Mouse (Mus musculus) MEL (cell line): ENCODE results near the gene Atrip. TPM values are rescaled to one million over a fixed set of nuclear protein-coding genes. Genes with fewer than 3 reads are reported as not detected.

Source experiments
- DNase-seq: peaks from one replicate; pipeline ENCODE4 v3.0.0; 2011; ENCODE audit warnings: low read depth, low spot score
- H3K27ac ChIP-seq: 2 replicates; pipeline ENCODE4 v1.5.1; 2012; ENCODE audit warnings: low read depth, mild to moderate bottlenecking, control low read depth, low read length, moderate library complexity; ENCODE audit not compliant: control insufficient read depth
- H3K27me3 ChIP-seq, 2 experiments: fragments of 150-350 bp in 1 of 2; sonication (generic) in 1 of 2; 2 replicates each; pipeline ENCODE4 v1.6.1; 2012; ENCODE audit warnings: low read length in 2 of 2, mild to moderate bottlenecking in 2 of 2, improper control_type of control experiment in 1 of 2, moderate library complexity in 1 of 2; ENCODE audit not compliant: insufficient read depth in 2 of 2, control insufficient read depth in 1 of 2
- H3K36me3 ChIP-seq, 2 experiments: 2 replicates each; pipeline ENCODE4 v1.6.1; 2012 to 2014; ENCODE audit warnings: low read length in 2 of 2, improper control_type of control experiment in 1 of 2, inconsistent platforms in 1 of 2, mild to moderate bottlenecking in 1 of 2; ENCODE audit not compliant: insufficient read depth in 2 of 2, control insufficient read depth in 1 of 2
- H3K4me1 ChIP-seq, 2 experiments: fragments of 150-350 bp in 1 of 2; sonication (generic) in 1 of 2; 2 replicates each; pipeline ENCODE4 v1.6.1; 2012; ENCODE audit warnings: low read length in 2 of 2, improper control_type of control experiment in 1 of 2, mild to moderate bottlenecking in 1 of 2; ENCODE audit not compliant: insufficient read depth in 2 of 2, control insufficient read depth in 1 of 2
- H3K4me3 ChIP-seq, 2 experiments: fragments of 150-350 bp in 1 of 2; sonication (generic) in 1 of 2; 2 replicates each; pipeline ENCODE4 v1.5.1; 2012; ENCODE audit warnings: low read depth in 2 of 2, low read length in 2 of 2, mild to moderate bottlenecking in 2 of 2, moderate library complexity in 2 of 2, control low read depth in 1 of 2, improper control_type of control experiment in 1 of 2; ENCODE audit not compliant: control insufficient read depth in 1 of 2, insufficient read depth in 1 of 2
- H3K79me2 ChIP-seq: 2 replicates; pipeline ENCODE4 v1.6.1; 2012; ENCODE audit warnings: mild to moderate bottlenecking, low read length, moderate library complexity; ENCODE audit not compliant: control insufficient read depth, poor library complexity, insufficient read depth
- H3K9ac ChIP-seq: 2 replicates; pipeline ENCODE4 v1.6.1; 2012; ENCODE audit warnings: low read depth, mild to moderate bottlenecking, control low read depth, low read length, moderate library complexity; ENCODE audit not compliant: control insufficient read depth, poor library complexity, severe bottlenecking
- H3K9me3 ChIP-seq: fragments of 150-350 bp; sonication (generic); replicated peaks from 2 replicates; pipeline ENCODE4 v1.6.1; 2012; ENCODE audit warnings: mild to moderate bottlenecking, low read length, improper control_type of control experiment, moderate library complexity; ENCODE audit not compliant: insufficient read depth
- BHLHE40 ChIP-seq: IDR thresholded peaks from 2 replicates; pipeline ENCODE4 v1.6.1; 2012; ENCODE audit warnings: low read depth, mild to moderate bottlenecking, inconsistent platforms, low read length, improper control_type of control experiment, borderline replicate concordance
- CHD1 ChIP-seq: IDR thresholded peaks from 2 replicates; pipeline ENCODE4 v1.6.1; 2012; ENCODE audit warnings: low read depth, mild to moderate bottlenecking, inconsistent platforms, low read length, improper control_type of control experiment
- CTCF ChIP-seq, 3 experiments: IDR thresholded peaks in 2 of 3; conservative IDR thresholded peaks in 1 of 3; 2 replicates each; pipeline ENCODE4 v1.5.1; 2011 to 2012; ENCODE audit warnings: low read length in 3 of 3, low read depth in 2 of 3, mild to moderate bottlenecking in 2 of 3, improper control_type of control experiment in 1 of 3, inconsistent platforms in 1 of 3, mixed read lengths in 1 of 3, moderate library complexity in 1 of 3; ENCODE audit not compliant: control insufficient read depth in 1 of 3, insufficient read depth in 1 of 3, poor library complexity in 1 of 3, severe bottlenecking in 1 of 3
- ELF1 ChIP-seq: IDR thresholded peaks from 2 replicates; pipeline ENCODE4 v1.6.1; 2014; ENCODE audit warnings: low read depth, mild to moderate bottlenecking, inconsistent platforms, low read length, improper control_type of control experiment, moderate library complexity
- EP300 ChIP-seq, 2 experiments: IDR thresholded peaks; 2 replicates each; pipeline ENCODE4 v1.6.1; 2011; ENCODE audit warnings: improper control_type of control experiment in 2 of 2, low read length in 2 of 2, low read depth in 1 of 2, mild to moderate bottlenecking in 1 of 2
- ETS1 ChIP-seq: IDR thresholded peaks from 2 replicates; pipeline ENCODE4 v1.6.1; 2012; ENCODE audit warnings: low read depth, mild to moderate bottlenecking, inconsistent platforms, low read length, improper control_type of control experiment, moderate library complexity
- GABPA ChIP-seq: IDR thresholded peaks from 2 replicates; pipeline ENCODE4 v1.6.1; 2012; ENCODE audit warnings: low read depth, mild to moderate bottlenecking, inconsistent platforms, low read length, improper control_type of control experiment, moderate library complexity
- JUND ChIP-seq: IDR thresholded peaks from 2 replicates; pipeline ENCODE4 v1.6.1; 2011; ENCODE audit warnings: low read depth, mild to moderate bottlenecking, improper control_type of control experiment, low read length
- MAFK ChIP-seq: IDR thresholded peaks from 2 replicates; pipeline ENCODE4 v1.6.1; 2011; ENCODE audit warnings: low read depth, mild to moderate bottlenecking, low read length, improper control_type of control experiment, borderline replicate concordance
- MAX ChIP-seq: IDR thresholded peaks from 2 replicates; pipeline ENCODE4 v1.6.1; 2011; ENCODE audit warnings: low read length, improper control_type of control experiment
- MAZ ChIP-seq: IDR thresholded peaks from 2 replicates; pipeline ENCODE4 v1.6.1; 2012; ENCODE audit warnings: low read depth, mild to moderate bottlenecking, inconsistent platforms, low read length, improper control_type of control experiment
- MEF2A ChIP-seq: IDR thresholded peaks from 2 replicates; pipeline ENCODE4 v1.6.1; 2014; ENCODE audit warnings: low read depth, mild to moderate bottlenecking, inconsistent platforms, low read length, improper control_type of control experiment; ENCODE audit not compliant: poor library complexity, insufficient replicate concordance, severe bottlenecking; ENCODE audit errors: extremely low read depth
- MXI1 ChIP-seq: IDR thresholded peaks from 2 replicates; pipeline ENCODE4 v1.6.1; 2011; ENCODE audit warnings: mild to moderate bottlenecking, low read depth, low read length, improper control_type of control experiment
- MYB ChIP-seq: IDR thresholded peaks from 2 replicates; pipeline ENCODE4 v1.6.1; 2011; ENCODE audit warnings: mild to moderate bottlenecking, low read depth, low read length, improper control_type of control experiment
- NELFE ChIP-seq: IDR thresholded peaks from 2 replicates; pipeline ENCODE4 v1.6.1; 2011; ENCODE audit warnings: low read depth, low read length, improper control_type of control experiment
- NRF1 ChIP-seq: IDR thresholded peaks from 2 replicates; pipeline ENCODE4 v1.6.1; 2014; ENCODE audit warnings: low read depth, mild to moderate bottlenecking, inconsistent platforms, low read length, improper control_type of control experiment, moderate library complexity; ENCODE audit not compliant: poor library complexity, insufficient read depth, severe bottlenecking
- POLR2AphosphoS2 ChIP-seq: IDR thresholded peaks from 2 replicates; pipeline ENCODE4 v1.6.1; 2011; ENCODE audit warnings: low read length, improper control_type of control experiment
- POLR2AphosphoS5 ChIP-seq: IDR thresholded peaks from 2 replicates; pipeline ENCODE4 v1.6.1; 2012; ENCODE audit warnings: low read depth, borderline replicate concordance, mild to moderate bottlenecking, inconsistent platforms, low read length, moderate library complexity, mixed read lengths
- RCOR1 ChIP-seq: IDR thresholded peaks from 2 replicates; pipeline ENCODE4 v1.6.1; 2012; ENCODE audit warnings: low read depth, mild to moderate bottlenecking, inconsistent platforms, low read length, improper control_type of control experiment
- SMC3 ChIP-seq: IDR thresholded peaks from 2 replicates; pipeline ENCODE4 v1.6.1; 2011; ENCODE audit warnings: low read depth, low read length, improper control_type of control experiment
- TAL1 ChIP-seq: IDR thresholded peaks from 2 replicates; pipeline ENCODE4 v1.6.1; 2012; ENCODE audit warnings: mild to moderate bottlenecking, inconsistent platforms, low read length, moderate library complexity, mixed read lengths
- TCF12 ChIP-seq: IDR thresholded peaks from 2 replicates; pipeline ENCODE4 v1.6.1; 2014; ENCODE audit warnings: low read depth, mild to moderate bottlenecking, inconsistent platforms, low read length, improper control_type of control experiment, moderate library complexity
- USF2 ChIP-seq, 2 experiments: IDR thresholded peaks; 2 replicates each; pipeline ENCODE4 v1.6.1; 2011 to 2012; ENCODE audit warnings: improper control_type of control experiment in 2 of 2, low read length in 2 of 2, borderline replicate concordance in 1 of 2, inconsistent platforms in 1 of 2, low read depth in 1 of 2, mild to moderate bottlenecking in 1 of 2; ENCODE audit not compliant: insufficient read depth in 1 of 2
- ZKSCAN1 ChIP-seq: IDR thresholded peaks from 2 replicates; pipeline ENCODE4 v1.6.1; 2012; ENCODE audit warnings: low read depth, mild to moderate bottlenecking, inconsistent platforms, low read length, improper control_type of control experiment, moderate library complexity
- polyA plus RNA-seq, 2 experiments: library from polyadenylated mRNA; stranded (reverse) in 1 of 2; unstranded in 1 of 2; fragments of >175 nt in 1 of 2; fragments of >200 nt in 1 of 2; gene quantifications; 2 replicates each; pipeline versions ENCODE4 v1.2.1 to v1.2.4; 2012; ENCODE audit warnings: low replicate concordance in 2 of 2, low read depth in 1 of 2; ENCODE audit not compliant: insufficient read length in 2 of 2, insufficient read depth in 1 of 2, missing spikeins in 1 of 2
- total RNA-seq: library from RNA; depleted of rRNA; stranded (reverse); fragments of 300-350 nt; gene quantifications from 2 replicates; pipeline ENCODE4 v1.2.3, GENCODE M21; 2012

The Atrip gene
- total and polyA plus RNA-seq, 3 experiments: 18.4 to 35.3 TPM; not detected in 1

GRCm38 (mm10) chr9:109031686-109032085 is 42.2 kb downstream of the Atrip start:
- Histone ChIP-seq H3K27me3 (no peaks in the 10 kb centered on the region), H3K36me3 (peaks cover 0 to 7% of the 10 kb centered on the region in 2 experiments; a peak in 2 of 4 replicates), H3K9me3 (no peaks in the 10 kb centered on the region), H3K79me2 (no peaks in the 10 kb centered on the region)
- no peak for TF ChIP-seq CTCF (IDR thresholded peaks at IDR 0.05 in 2 of 3, conservative IDR thresholded peaks at IDR 0.05 in 1 of 3; ENCODE audit: control insufficient read depth in 1 of 3, insufficient read depth in 1 of 3, low read depth in 2 of 3, low read length in 3 of 3, poor library complexity in 1 of 3, severe bottlenecking in 1 of 3)
- no peak for TF ChIP-seq MEF2A
- TF ChIP-seq SMC3: no peak
- TF ChIP-seq GABPA: no peak
- no peak for TF ChIP-seq NELFE
- no peak for TF ChIP-seq MAX
- TF ChIP-seq NRF1: no peak
- no peak for TF ChIP-seq EP300 (IDR thresholded peaks at IDR 0.05; ENCODE audit: low read depth in 1 of 2, low read length in 2 of 2)
- no peak for TF ChIP-seq ELF1
- TF ChIP-seq POLR2AphosphoS2: no peak
- TF ChIP-seq USF2 (IDR thresholded peaks at IDR 0.05; ENCODE audit: borderline replicate concordance in 1 of 2, insufficient read depth in 1 of 2, low read depth in 1 of 2, low read length in 2 of 2): no peak
- no peak for TF ChIP-seq JUND
- no peak for TF ChIP-seq POLR2AphosphoS5
- TF ChIP-seq MAZ: no peak
- no peak for TF ChIP-seq TCF12
- TF ChIP-seq RCOR1: no peak
- no peak for TF ChIP-seq MAFK
- TF ChIP-seq BHLHE40: no peak
- TF ChIP-seq ETS1: no peak
- no peak for TF ChIP-seq MYB
- TF ChIP-seq, all 39 proteins: peak for 0
- no peak overlapping the region for H3K27ac ChIP-seq
- no peak for DNase-seq
- no peak overlapping the region for H3K9ac ChIP-seq
- H3K4me1 ChIP-seq: peaks cover 5 to 11% of the 10 kb centered on the region in 2 experiments
- no peak overlapping the region for H3K4me3 ChIP-seq

DNA sequence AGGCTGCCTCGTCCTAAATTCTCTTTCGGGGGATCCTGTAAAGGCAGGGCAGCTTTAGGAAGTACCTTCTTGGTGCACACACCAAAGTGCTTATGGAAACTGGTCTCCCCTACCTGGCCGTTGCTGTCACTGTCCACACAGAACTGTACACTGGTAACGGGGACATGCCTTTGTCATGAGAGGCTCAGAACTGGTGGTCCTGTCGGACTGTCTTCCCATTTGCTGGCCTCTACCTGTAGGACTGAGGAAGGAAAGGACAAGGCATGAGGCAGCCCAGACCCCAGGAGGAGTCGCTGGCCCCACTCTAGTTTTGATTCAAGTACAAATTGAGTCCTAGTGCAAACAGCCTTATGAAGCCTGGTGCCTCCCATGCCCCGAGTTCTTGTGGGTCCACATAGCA is 42.9 kb downstream of the Atrip start:
- TF ChIP-seq ZKSCAN1 (no peak), MXI1 (no peak), CTCF (IDR thresholded peaks at IDR 0.05 in 2 of 3, conservative IDR thresholded peaks at IDR 0.05 in 1 of 3; ENCODE audit: control insufficient read depth in 1 of 3, insufficient read depth in 1 of 3, low read depth in 2 of 3, low read length in 3 of 3, poor library complexity in 1 of 3, severe bottlenecking in 1 of 3) (no peak), RCOR1 (no peak), TAL1 (no peak), CHD1 (no peak)
- no peak for DNase-seq
- H3K79me2 ChIP-seq: no peaks in the 10 kb centered on the region

More for the DNA sequence above, 42.9 kb downstream of the Atrip start:
- H3K27ac ChIP-seq: no peak overlapping the region
- H3K9ac ChIP-seq: no peak overlapping the region
- no peaks in the 10 kb centered on the region for H3K27me3 ChIP-seq
- H3K4me1 ChIP-seq: peaks cover 5 to 11% of the 10 kb centered on the region in 2 experiments
- H3K36me3 ChIP-seq: peaks cover 0 to 7% of the 10 kb centered on the region in 2 experiments; a peak in 2 of 4 replicates
- H3K9me3 ChIP-seq: no peaks in the 10 kb centered on the region
- H3K4me3 ChIP-seq: no peak overlapping the region
